Mouse (Mus musculus) spleen, adult 2 months (tissue): Measurements from ENCODE around the gene Asic2.

ENCODE experiments used
- CTCF ChIP-seq: fragments of 200-500 bp; IDR thresholded peaks from 2 replicates; pipeline ENCODE4 v1.5.1; 2011; ENCODE audit warnings: mild to moderate bottlenecking, inconsistent platforms; ENCODE audit not compliant: insufficient read depth, insufficient read length, insufficient replicate concordance; ENCODE audit errors: extremely low read depth
- POLR2A ChIP-seq: fragments of 200-500 bp; IDR thresholded peaks from 2 replicates; pipeline ENCODE4 v1.6.1; 2011; ENCODE audit warnings: low read depth, low read length, inconsistent platforms

- TF ChIP-seq POLR2A (no peak), CTCF (no peak)
Observed at GRCm38 (mm10) chr11:81192155-81192554, 776.1 kb downstream of the Asic2 start.
